Mouse (Mus musculus) MEL (cell line): ENCODE data around the gene Vmn1r233.

Experiments
- CTCF ChIP-seq, 3 experiments: IDR thresholded peaks in 2 of 3; conservative IDR thresholded peaks in 1 of 3; 2 replicates each; pipeline ENCODE4 v1.5.1; 2011 to 2012; ENCODE audit warnings: low read length in 3 of 3, low read depth in 2 of 3, mild to moderate bottlenecking in 2 of 3, improper control_type of control experiment in 1 of 3, inconsistent platforms in 1 of 3, mixed read lengths in 1 of 3, moderate library complexity in 1 of 3; ENCODE audit not compliant: control insufficient read depth in 1 of 3, insufficient read depth in 1 of 3, poor library complexity in 1 of 3, severe bottlenecking in 1 of 3
- E2F4 ChIP-seq: IDR thresholded peaks from 2 replicates; pipeline ENCODE4 v1.6.1; 2011; ENCODE audit warnings: low read depth, low read length, improper control_type of control experiment, borderline replicate concordance
- NRF1 ChIP-seq: IDR thresholded peaks from 2 replicates; pipeline ENCODE4 v1.6.1; 2014; ENCODE audit warnings: low read depth, mild to moderate bottlenecking, inconsistent platforms, low read length, improper control_type of control experiment, moderate library complexity; ENCODE audit not compliant: poor library complexity, insufficient read depth, severe bottlenecking
- POLR2A ChIP-seq, 2 experiments: IDR thresholded peaks; 2 replicates each; pipeline ENCODE4 v1.6.1; 2011 to 2012; ENCODE audit warnings: low read length in 2 of 2, mild to moderate bottlenecking in 2 of 2, control low read depth in 1 of 2, improper control_type of control experiment in 1 of 2, low read depth in 1 of 2, moderate library complexity in 1 of 2; ENCODE audit not compliant: control insufficient read depth in 1 of 2, insufficient read depth in 1 of 2, poor library complexity in 1 of 2
- ZMIZ1 ChIP-seq: IDR thresholded peaks from 2 replicates; pipeline ENCODE4 v1.6.1; 2012; ENCODE audit warnings: low read depth, mild to moderate bottlenecking, inconsistent platforms, low read length, improper control_type of control experiment, moderate library complexity
- ZNF384 ChIP-seq: IDR thresholded peaks from 2 replicates; pipeline ENCODE4 v1.6.1; 2012; ENCODE audit warnings: low read depth, mild to moderate bottlenecking, inconsistent platforms, low read length, improper control_type of control experiment

DNA sequence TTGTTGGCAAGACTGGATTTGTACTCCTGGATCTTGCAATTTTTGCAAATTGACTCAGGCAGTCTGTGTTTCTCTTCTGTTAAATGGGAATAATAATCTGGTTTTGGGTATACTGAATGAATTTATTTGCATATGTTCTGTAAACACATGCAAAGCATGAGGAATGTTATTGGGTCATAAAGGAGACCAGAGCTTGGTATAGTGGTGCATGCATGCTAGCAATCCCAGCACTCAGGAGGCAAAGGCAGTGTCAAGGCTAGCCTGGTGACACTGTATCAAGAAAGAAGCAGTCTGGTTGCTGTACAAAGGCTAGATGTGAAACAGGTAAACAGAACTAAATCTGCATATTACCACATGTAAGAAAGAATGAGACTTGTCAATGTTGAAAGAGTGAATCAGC is 49.6 kb downstream of the Vmn1r233 start:
- no peak for TF ChIP-seq E2F4
- TF ChIP-seq CTCF (IDR thresholded peaks at IDR 0.05 in 2 of 3, conservative IDR thresholded peaks at IDR 0.05 in 1 of 3; ENCODE audit: control insufficient read depth in 1 of 3, insufficient read depth in 1 of 3, low read depth in 2 of 3, low read length in 3 of 3, poor library complexity in 1 of 3, severe bottlenecking in 1 of 3) = no peak
- no peak for TF ChIP-seq NRF1
- no peak for TF ChIP-seq ZNF384
- no peak for TF ChIP-seq POLR2A (IDR thresholded peaks at IDR 0.05; ENCODE audit: control insufficient read depth in 1 of 2, insufficient read depth in 1 of 2, low read depth in 1 of 2, low read length in 2 of 2, poor library complexity in 1 of 2)
- TF ChIP-seq ZMIZ1 = no peak
